In the genomic region with DNA sequence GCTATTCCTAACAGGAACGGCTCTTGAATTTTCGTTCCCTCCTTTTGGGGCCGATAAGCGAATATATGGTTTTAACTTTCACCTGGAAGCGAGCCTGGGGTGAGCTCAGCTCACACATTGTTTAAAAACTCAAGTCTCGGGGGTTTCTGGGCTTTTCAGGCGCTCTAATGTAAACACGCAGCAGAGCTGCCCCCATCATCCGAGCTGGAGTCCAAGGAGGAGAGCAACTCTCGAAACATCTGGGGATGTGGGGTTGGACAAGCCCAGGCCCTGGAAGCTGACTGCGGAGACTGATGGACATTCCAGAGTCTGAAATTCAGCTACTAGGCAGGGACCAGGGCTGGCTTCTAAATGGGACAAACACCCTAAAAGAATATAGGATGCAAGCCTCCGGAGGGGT, we compare ENCODE assay signal across 10 mouse cellular contexts. TPM values are rescaled to one million over a fixed set of nuclear protein-coding genes. Genes with fewer than 3 reads are reported as not detected.
DNase-seq lines count a peak whose midpoint lies in the region; ATAC-seq and TF ChIP-seq lines count a peak whose summit lies in the region.
"Had no signal": no experiment of that assay in that cellular context is flagged by ENCODE, and none has a peak within 500 bp of the region (broad histone marks: within the 10 kb centered on the region; RNA-seq: fewer than 3 reads in every experiment).

No protein-coding gene starts in this region.

- peaks cover 22% of the 10 kb centered on the region for H3K27me3 ChIP-seq in forebrain, embryonic 12.5 days
- H3K27me3 ChIP-seq in forebrain, postnatal 0 days (ENCODE audit: insufficient read depth, low read length): peaks cover 11% of the 10 kb centered on the region
- H3K27me3 ChIP-seq in liver, embryonic 11.5 days (replicated peaks; ENCODE audit: control insufficient read depth, insufficient read depth, low read length): peaks cover 30% of the 10 kb centered on the region
- peaks cover 45% of the 10 kb centered on the region for H3K27me3 ChIP-seq in embryonic facial prominence, embryonic 15.5 days
- peaks cover 16% of the 10 kb centered on the region; the same call in 1 of the 2 replicates for H3K27me3 ChIP-seq in neural tube, embryonic 12.5 days (replicated peaks)

- H3K9me3 ChIP-seq in forebrain, embryonic 12.5 days: no peaks in the 10 kb centered on the region
- H3K9me3 ChIP-seq in forebrain, postnatal 0 days (ENCODE audit: low read length): no peaks in the 10 kb centered on the region
- no peaks in the 10 kb centered on the region for H3K9me3 ChIP-seq in liver, embryonic 11.5 days (ENCODE audit: control insufficient read depth, low read length)
- no peaks in the 10 kb centered on the region for H3K9me3 ChIP-seq in embryonic facial prominence, embryonic 15.5 days (replicated peaks)
- H3K9me3 ChIP-seq in neural tube, embryonic 12.5 days: no peaks in the 10 kb centered on the region

- H3K4me2 ChIP-seq in forebrain, embryonic 12.5 days: peak overlapping the region; percentile 94
- no peak overlapping the region for H3K4me2 ChIP-seq in forebrain, postnatal 0 days (ENCODE audit: low read depth)
- peak overlapping the region; percentile 61 for H3K4me2 ChIP-seq in liver, embryonic 11.5 days
- peak overlapping the region; percentile 65 for H3K4me2 ChIP-seq in embryonic facial prominence, embryonic 15.5 days (replicated peaks)
- peak overlapping the region; percentile 90 for H3K4me2 ChIP-seq in neural tube, embryonic 12.5 days (replicated peaks)

- H3K9ac ChIP-seq in forebrain, embryonic 12.5 days: no peak overlapping the region
- no peak overlapping the region for H3K9ac ChIP-seq in forebrain, postnatal 0 days
- no peak overlapping the region for H3K9ac ChIP-seq in liver, embryonic 11.5 days (ENCODE audit: low read depth, low read length)
- H3K9ac ChIP-seq in embryonic facial prominence, embryonic 15.5 days: no peak overlapping the region
- H3K9ac ChIP-seq in neural tube, embryonic 12.5 days: no peak overlapping the region

- H3K4me3 ChIP-seq in forebrain, embryonic 12.5 days (replicated peaks): peak overlapping the region; percentile 48; the same call in 1 of the 2 replicates
- no peak overlapping the region for H3K4me3 ChIP-seq in forebrain, postnatal 0 days (ENCODE audit: low read depth, low read length)
- 0 out of 2 replicates have a peak overlapping the region, but pooled peaks have one; percentile 12 for H3K4me3 ChIP-seq in liver, embryonic 11.5 days (ENCODE audit: low read depth, low read length)
- peak overlapping the region; percentile 47 for H3K4me3 ChIP-seq in embryonic facial prominence, embryonic 15.5 days (replicated peaks)
- H3K4me3 ChIP-seq in neural tube, embryonic 12.5 days: no peak overlapping the region

- DNase-seq in forebrain, postnatal 0 days: no peak
- no peak for DNase-seq in liver, embryonic 11.5 days (ENCODE audit: low spot score)
- DNase-seq in liver: no peak
- DNase-seq in adrenal gland, postnatal 36 days: no peak
- no peak for DNase-seq in layer of hippocampus, adult 9-11 months
- DNase-seq: lung, postnatal 10 days; retina, postnatal 1 day had no signal

- no peak for TF ChIP-seq CTCF in forebrain, postnatal 0 days (IDR thresholded peaks at IDR 0.05; ENCODE audit: low read depth)

- WGBS in forebrain, embryonic 12.5 days: 33% methylated on average over 12 of the region's 12 CpGs
- 40% methylated on average over 12 of the region's 12 CpGs for WGBS in forebrain, postnatal 0 days
- WGBS in liver, embryonic 11.5 days: 32% methylated on average over 12 of the region's 12 CpGs
- 13% methylated on average over 12 of the region's 12 CpGs for WGBS in embryonic facial prominence, embryonic 15.5 days
- WGBS in neural tube, embryonic 12.5 days: 26% methylated on average over 12 of the region's 12 CpGs

- H3K36me3 ChIP-seq in forebrain, embryonic 12.5 days (replicated peaks): no peaks in the 10 kb centered on the region
- no peaks in the 10 kb centered on the region for H3K36me3 ChIP-seq in forebrain, postnatal 0 days (ENCODE audit: insufficient read depth)
- no peaks in the 10 kb centered on the region for H3K36me3 ChIP-seq in liver, embryonic 11.5 days (ENCODE audit: control insufficient read depth, insufficient read depth, low read length)
- H3K36me3 ChIP-seq in embryonic facial prominence, embryonic 15.5 days: no peaks in the 10 kb centered on the region
- H3K36me3 ChIP-seq in neural tube, embryonic 12.5 days: no peaks in the 10 kb centered on the region

- H3K4me1 ChIP-seq in forebrain, embryonic 12.5 days: peaks cover 21% of the 10 kb centered on the region
- no peaks in the 10 kb centered on the region for H3K4me1 ChIP-seq in forebrain, postnatal 0 days (ENCODE audit: insufficient read depth)
- peaks cover 7% of the 10 kb centered on the region; the same call in 1 of the 2 replicates for H3K4me1 ChIP-seq in liver, embryonic 11.5 days (replicated peaks; ENCODE audit: control insufficient read depth, insufficient read depth, low read length)
- peaks cover 25% of the 10 kb centered on the region for H3K4me1 ChIP-seq in embryonic facial prominence, embryonic 15.5 days
- H3K4me1 ChIP-seq in neural tube, embryonic 12.5 days: peaks cover 11% of the 10 kb centered on the region

- H3K27ac ChIP-seq in forebrain, embryonic 12.5 days: no peak overlapping the region
- H3K27ac ChIP-seq in forebrain, postnatal 0 days (ENCODE audit: low read depth, low read length): no peak overlapping the region
- H3K27ac ChIP-seq in liver, embryonic 11.5 days (ENCODE audit: low read depth, low read length): no peak overlapping the region
- no peak overlapping the region; the same call in 1 of the 2 replicates for H3K27ac ChIP-seq in embryonic facial prominence, embryonic 15.5 days (replicated peaks)
- no peak overlapping the region for H3K27ac ChIP-seq in neural tube, embryonic 12.5 days

- ATAC-seq in forebrain, embryonic 12.5 days (ENCODE audit: low FRiP score): no peak
- ATAC-seq in forebrain, postnatal 0 days: no peak
- no peak for ATAC-seq in liver, embryonic 11.5 days (replicated peaks; ENCODE audit: low FRiP score)
- no peak for ATAC-seq in embryonic facial prominence, embryonic 15.5 days (ENCODE audit: insufficient number of reproducible peaks, low FRiP score, low TSS enrichment, low read depth)
- no peak for ATAC-seq in neural tube, embryonic 12.5 days (ENCODE audit: low FRiP score, low read depth)

RNA-seq across cellular contexts. Expression of a gene that starts 1.1 kb away (rescaled TPM):
- polyA plus RNA-seq in forebrain, embryonic 12.5 days (2016; fragmentation: Nextera tagmentation; extraction: Ambion mirVana): 4.8 and 6.0 TPM in 2 replicates
- 2.5 and 4.0 TPM in 2 replicates for total RNA-seq in forebrain, postnatal 0 days (2014; rRNA removed)
- 2.5 and 2.8 TPM in 2 replicates for polyA plus RNA-seq in forebrain, postnatal 0 days (2015; fragmentation: Nextera tagmentation; extraction: Ambion mirVana)
- polyA plus RNA-seq in liver, embryonic 11.5 days (2014; fragmentation: Nextera tagmentation; extraction: Ambion mirVana): 7.4 and 7.7 TPM in 2 replicates
- polyA plus RNA-seq in embryonic facial prominence, embryonic 15.5 days (2015; fragmentation: Nextera tagmentation; extraction: Ambion mirVana): 33.1 and 33.3 TPM in 2 replicates
- polyA plus RNA-seq in neural tube, embryonic 12.5 days (2016; fragmentation: Nextera tagmentation; extraction: Ambion mirVana): 8.5 and 8.7 TPM in 2 replicates
- 10 to 100 TPM; 24.7 to 31.7 TPM for total RNA-seq in adrenal gland, postnatal 36 days (2021)

RNA-seq across cellular contexts. Expression of a gene that starts 49.3 kb away (rescaled TPM):
- 1.3 and 1.8 TPM in 2 replicates for polyA plus RNA-seq in forebrain, embryonic 12.5 days (2016; fragmentation: Nextera tagmentation; extraction: Ambion mirVana)
- 15.5 and 21.8 TPM in 2 replicates for total RNA-seq in forebrain, postnatal 0 days (2014; rRNA removed)
- 2.9 and 4.1 TPM in 2 replicates for polyA plus RNA-seq in forebrain, postnatal 0 days (2015; fragmentation: Nextera tagmentation; extraction: Ambion mirVana)
- polyA plus RNA-seq in liver, embryonic 11.5 days (2014; fragmentation: Nextera tagmentation; extraction: Ambion mirVana): 0.12 and 0.73 TPM in 2 replicates
- 0.98 and 1.2 TPM in 2 replicates for polyA plus RNA-seq in embryonic facial prominence, embryonic 15.5 days (2015; fragmentation: Nextera tagmentation; extraction: Ambion mirVana)
- polyA plus RNA-seq in neural tube, embryonic 12.5 days (2016; fragmentation: Nextera tagmentation; extraction: Ambion mirVana): 1.2 and 1.3 TPM in 2 replicates
- 10 to 100 TPM; 13.7 to 20.7 TPM for total RNA-seq in adrenal gland, postnatal 36 days (2021)

Comparison
In these comparisons a context has a peak if more than half of its experiments do, and no peak if none do; other contexts are left out.
1. H3K4me3 ChIP-seq: peak in forebrain, embryonic 12.5 days (single experiment), liver, embryonic 11.5 days (single experiment) and embryonic facial prominence, embryonic 15.5 days (single experiment); none in forebrain, postnatal 0 days (single experiment) and neural tube, embryonic 12.5 days (single experiment).